Mouse (Mus musculus): ENCODE results near the gene Phactr1. TPM values are rescaled to one million over a fixed set of nuclear protein-coding genes. Genes with fewer than 3 reads are reported as not detected.

Phactr1 gene
- total RNA-seq, 1 experiment = 1.2 TPM

DNA sequence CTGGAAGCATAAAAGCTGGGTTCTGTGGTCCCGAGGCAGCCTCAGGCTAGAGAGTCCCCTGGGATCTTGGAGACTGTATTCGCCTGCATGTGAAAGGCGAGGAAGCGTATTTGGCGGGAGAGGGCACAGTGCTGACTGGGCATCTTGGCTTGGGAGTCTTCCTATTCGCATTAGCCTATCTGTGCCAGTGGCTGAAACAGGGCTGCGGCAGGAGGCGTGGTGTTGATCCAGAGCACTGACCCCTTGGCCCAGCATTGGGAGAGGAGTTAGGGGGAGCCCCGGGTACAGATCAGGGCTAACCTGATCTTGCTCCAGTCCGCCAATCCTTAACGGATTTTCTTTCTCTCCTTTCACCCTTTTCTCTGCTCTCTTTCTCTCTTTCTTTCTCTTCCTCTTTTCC is 28.7 kb downstream of the Phactr1 start:
- no peak for DNase-seq (ENCODE audit: low read depth, low spot score)
- in situ Hi-C loops (cut with MboI; ENCODE audit: low sequenced_read_pairs in 2 of 2, unreplicated experiment in 2 of 2) = no loop called here
- no peak overlapping the region; the same call in 1 of the 2 replicates for H3K27ac ChIP-seq (ENCODE audit: insufficient read depth, low read depth, low read length, poor library complexity, severe bottlenecking)
- no peaks in the 10 kb centered on the region for H3K4me1 ChIP-seq (ENCODE audit: control insufficient read depth in 2 of 2, insufficient read depth in 2 of 2, low read length in 2 of 2, poor library complexity in 1 of 2)
- H3K36me3 ChIP-seq (ENCODE audit: control insufficient read depth, insufficient read depth, low read length, poor library complexity, severe bottlenecking) = no peaks in the 10 kb centered on the region
- H3K9ac ChIP-seq (ENCODE audit: insufficient read depth, low read depth, low read length, poor library complexity, severe bottlenecking) = no peak overlapping the region
- H3K9me3 ChIP-seq (ENCODE audit: control insufficient read depth, insufficient read depth, low read depth, low read length) = no peaks in the 10 kb centered on the region
- peak overlapping the region; percentile 12 to 69; a peak in 2 of 4 replicates for H3K4me3 ChIP-seq (ENCODE audit: insufficient read depth in 1 of 2, low read depth in 1 of 2, low read length in 2 of 2, poor library complexity in 1 of 2, severe bottlenecking in 1 of 2)
- TF ChIP-seq ZNF384 (IDR thresholded peaks at IDR 0.05; ENCODE audit: low read depth, low read length) = no peak
- no peak for TF ChIP-seq HCFC1 (IDR thresholded peaks at IDR 0.05; ENCODE audit: borderline replicate concordance, insufficient read depth, low read length)
- no peak for TF ChIP-seq ZC3H11A (IDR thresholded peaks at IDR 0.05; ENCODE audit: borderline replicate concordance, low read depth, low read length)
- no peak for TF ChIP-seq CHD2 (IDR thresholded peaks at IDR 0.05; ENCODE audit: low read depth, low read length)
- TF ChIP-seq MAFK (IDR thresholded peaks at IDR 0.05; ENCODE audit: insufficient read depth, low read depth, low read length) = peak; percentile 68

- Histone ChIP-seq H3K4me3 (ENCODE audit: insufficient read depth in 1 of 2, low read depth in 1 of 2, low read length in 2 of 2, poor library complexity in 1 of 2, severe bottlenecking in 1 of 2) (peak overlapping the region; percentile 54 to 69), H3K4me1 (ENCODE audit: control insufficient read depth in 2 of 2, insufficient read depth in 2 of 2, low read length in 2 of 2, poor library complexity in 1 of 2) (no peaks in the 10 kb centered on the region), H3K9ac (ENCODE audit: insufficient read depth, low read depth, low read length, poor library complexity, severe bottlenecking) (peak overlapping the region; percentile 20; the same call in 1 of the 2 replicates), H3K36me3 (ENCODE audit: control insufficient read depth, insufficient read depth, low read length, poor library complexity, severe bottlenecking) (no peaks in the 10 kb centered on the region), H3K9me3 (ENCODE audit: control insufficient read depth, insufficient read depth, low read depth, low read length) (no peaks in the 10 kb centered on the region), H3K27ac (ENCODE audit: insufficient read depth, low read depth, low read length, poor library complexity, severe bottlenecking) (no peak overlapping the region)
- in situ Hi-C loops (cut with MboI; ENCODE audit: low sequenced_read_pairs in 2 of 2, unreplicated experiment in 2 of 2) = no loop called here
- no peak for TF ChIP-seq HCFC1 (IDR thresholded peaks at IDR 0.05; ENCODE audit: borderline replicate concordance, insufficient read depth, low read length)
- TF ChIP-seq CHD2 (IDR thresholded peaks at IDR 0.05; ENCODE audit: low read depth, low read length) = no peak
- no peak for TF ChIP-seq ZC3H11A (IDR thresholded peaks at IDR 0.05; ENCODE audit: borderline replicate concordance, low read depth, low read length)
- no peak for TF ChIP-seq ZNF384 (IDR thresholded peaks at IDR 0.05; ENCODE audit: low read depth, low read length)
- no peak for TF ChIP-seq MAFK (IDR thresholded peaks at IDR 0.05; ENCODE audit: insufficient read depth, low read depth, low read length)
- DNase-seq (ENCODE audit: low read depth, low spot score) = no peak
These were observed 29.3 kb downstream of the Phactr1 start for GRCm38 (mm10) chr13:42709611-42710331.

DNA sequence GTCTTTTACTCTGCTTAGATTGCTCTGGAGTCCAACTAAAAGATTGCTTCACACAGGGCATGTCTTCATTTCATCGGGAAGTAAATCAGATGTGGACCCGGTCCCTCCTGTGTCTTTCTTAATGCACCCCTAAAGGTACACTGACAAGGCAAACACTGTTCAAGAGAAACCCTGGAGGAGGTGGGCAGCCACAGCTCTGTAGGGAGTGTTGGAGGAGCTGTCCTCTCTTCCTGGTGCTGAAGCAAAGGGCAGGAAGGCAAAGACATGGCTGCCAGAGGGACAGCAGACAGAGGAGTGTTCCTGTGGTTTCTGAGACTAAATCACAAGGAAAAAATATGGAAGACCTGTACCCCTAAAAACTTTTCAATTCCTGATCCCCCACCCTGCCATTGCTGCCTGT is 31.1 kb downstream of the Phactr1 start:
- in situ Hi-C loops (cut with MboI; ENCODE audit: low sequenced_read_pairs in 2 of 2, unreplicated experiment in 2 of 2) = no loop called here
- Histone ChIP-seq H3K9me3 (ENCODE audit: control insufficient read depth, insufficient read depth, low read depth, low read length) (no peaks in the 10 kb centered on the region), H3K4me3 (ENCODE audit: insufficient read depth in 1 of 2, low read depth in 1 of 2, low read length in 2 of 2, poor library complexity in 1 of 2, severe bottlenecking in 1 of 2) (no peak overlapping the region), H3K27ac (ENCODE audit: insufficient read depth, low read depth, low read length, poor library complexity, severe bottlenecking) (no peak overlapping the region), H3K9ac (ENCODE audit: insufficient read depth, low read depth, low read length, poor library complexity, severe bottlenecking) (no peak overlapping the region), H3K4me1 (ENCODE audit: control insufficient read depth in 2 of 2, insufficient read depth in 2 of 2, low read length in 2 of 2, poor library complexity in 1 of 2) (no peaks in the 10 kb centered on the region), H3K36me3 (ENCODE audit: control insufficient read depth, insufficient read depth, low read length, poor library complexity, severe bottlenecking) (no peaks in the 10 kb centered on the region)
- peak; percentile 51 for DNase-seq (ENCODE audit: low read depth, low spot score)
- no peak for TF ChIP-seq MAFK (IDR thresholded peaks at IDR 0.05; ENCODE audit: insufficient read depth, low read depth, low read length)
- no peak for TF ChIP-seq HCFC1 (IDR thresholded peaks at IDR 0.05; ENCODE audit: borderline replicate concordance, insufficient read depth, low read length)
- no peak for TF ChIP-seq ZC3H11A (IDR thresholded peaks at IDR 0.05; ENCODE audit: borderline replicate concordance, low read depth, low read length)
- TF ChIP-seq ZNF384 (IDR thresholded peaks at IDR 0.05; ENCODE audit: low read depth, low read length) = no peak
- no peak for TF ChIP-seq CHD2 (IDR thresholded peaks at IDR 0.05; ENCODE audit: low read depth, low read length)

DNA sequence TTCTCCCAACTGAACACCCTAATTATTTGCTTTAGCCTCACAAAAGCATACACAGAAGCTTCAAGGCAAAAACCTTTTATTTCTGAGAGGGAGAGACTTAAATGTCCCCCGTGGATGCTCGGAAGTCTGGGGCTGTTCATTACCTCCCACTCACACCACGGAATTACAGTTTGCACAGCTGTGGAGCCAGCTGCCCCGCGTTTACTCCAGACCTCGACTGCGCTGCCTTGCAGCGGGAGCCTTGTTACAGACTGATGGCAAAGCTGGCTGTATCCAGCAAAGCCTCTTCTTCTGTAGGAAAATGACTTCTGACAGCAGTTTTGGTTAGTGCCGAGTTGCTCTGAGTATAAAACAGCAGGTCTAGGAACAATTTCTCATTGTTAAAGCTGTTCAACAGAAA is 39.0 kb downstream of the Phactr1 start:
- Histone ChIP-seq H3K4me3 (ENCODE audit: insufficient read depth in 1 of 2, low read depth in 1 of 2, low read length in 2 of 2, poor library complexity in 1 of 2, severe bottlenecking in 1 of 2) (no peak overlapping the region), H3K9ac (ENCODE audit: insufficient read depth, low read depth, low read length, poor library complexity, severe bottlenecking) (no peak overlapping the region), H3K4me1 (ENCODE audit: control insufficient read depth in 2 of 2, insufficient read depth in 2 of 2, low read length in 2 of 2, poor library complexity in 1 of 2) (peaks cover 2 to 6% of the 10 kb centered on the region in 2 experiments; a peak in 1 of 4 replicates), H3K36me3 (ENCODE audit: control insufficient read depth, insufficient read depth, low read length, poor library complexity, severe bottlenecking) (no peaks in the 10 kb centered on the region), H3K27ac (ENCODE audit: insufficient read depth, low read depth, low read length, poor library complexity, severe bottlenecking) (no peak overlapping the region), H3K9me3 (ENCODE audit: control insufficient read depth, insufficient read depth, low read depth, low read length) (no peaks in the 10 kb centered on the region)
- in situ Hi-C loops (cut with MboI; ENCODE audit: low sequenced_read_pairs in 2 of 2, unreplicated experiment in 2 of 2) = no loop called here
- no peak for TF ChIP-seq CHD2 (IDR thresholded peaks at IDR 0.05; ENCODE audit: low read depth, low read length)
- TF ChIP-seq ZC3H11A (IDR thresholded peaks at IDR 0.05; ENCODE audit: borderline replicate concordance, low read depth, low read length) = no peak
- no peak for TF ChIP-seq HCFC1 (IDR thresholded peaks at IDR 0.05; ENCODE audit: borderline replicate concordance, insufficient read depth, low read length)
- TF ChIP-seq MAFK (IDR thresholded peaks at IDR 0.05; ENCODE audit: insufficient read depth, low read depth, low read length) = no peak
- DNase-seq (ENCODE audit: low read depth, low spot score) = no peak
